Mouse (Mus musculus) midbrain, postnatal 0 days (tissue): ENCODE measurements around the gene Cmya5. TPM values are rescaled to one million over a fixed set of nuclear protein-coding genes. Genes with fewer than 3 reads are reported as not detected.
A peak's percentile ranks its signal among the peaks of the same experiment; 100 is the strongest.

ENCODE experiments used
- ATAC-seq: fragments of 200-750 bp; cut with Nextera tagmentation; 2 replicates; pipeline ENCODE4 v1.8.0; 2017; ENCODE audit warnings: moderate number of reproducible peaks, mild to moderate bottlenecking, moderate TSS enrichment, moderate library complexity; ENCODE audit not compliant: low FRiP score
- DNase-seq: peaks from one replicate; pipeline ENCODE4 v3.0.0-alpha.2; 2015; ENCODE audit warnings: low spot score
- H3K27ac ChIP-seq: fragments of 300-500 bp; sonication (generic); 2 replicates; pipeline ENCODE4 v1.5.1; 2014; ENCODE audit warnings: low read depth, mild to moderate bottlenecking, low read length, mixed read lengths
- H3K27me3 ChIP-seq: fragments of 300-500 bp; sonication (generic); 2 replicates; pipeline ENCODE4 v1.6.1; 2014; ENCODE audit warnings: low read length, control low read depth, mixed read lengths; ENCODE audit not compliant: insufficient read depth
- H3K36me3 ChIP-seq: fragments of 300-500 bp; sonication (generic); 2 replicates; pipeline ENCODE4 v1.6.1; 2014; ENCODE audit warnings: low read length, control low read depth, mixed read lengths; ENCODE audit not compliant: insufficient read depth
- H3K4me1 ChIP-seq: fragments of 300-500 bp; sonication (generic); 2 replicates; pipeline ENCODE4 v1.6.1; 2014; ENCODE audit warnings: mild to moderate bottlenecking, control low read depth, antibody characterized with exemption, low read length, mixed read lengths; ENCODE audit not compliant: insufficient read depth
- H3K4me2 ChIP-seq: fragments of 300-500 bp; sonication (generic); 2 replicates; pipeline ENCODE4 v1.6.1; 2014; ENCODE audit warnings: low read depth, mild to moderate bottlenecking, low read length, mixed read lengths; ENCODE audit not compliant: poor library complexity, severe bottlenecking
- H3K4me3 ChIP-seq: fragments of 300-500 bp; sonication (generic); 2 replicates; pipeline ENCODE4 v1.5.1; 2014; ENCODE audit warnings: low read depth, mild to moderate bottlenecking, low read length, moderate library complexity
- H3K9ac ChIP-seq: fragments of 300-500 bp; sonication (generic); replicated peaks from 2 replicates; pipeline ENCODE4 v1.6.1; 2014; ENCODE audit warnings: mild to moderate bottlenecking, low read length, moderate library complexity, mixed read lengths; ENCODE audit not compliant: poor library complexity, severe bottlenecking
- H3K9me3 ChIP-seq: fragments of 300-500 bp; sonication (generic); 2 replicates; pipeline ENCODE4 v1.6.1; 2016; ENCODE audit warnings: low read length, control low read depth
- CTCF ChIP-seq: IDR thresholded peaks from 2 replicates; pipeline ENCODE4 v1.5.1; 2016; ENCODE audit warnings: antibody characterized with exemption, mild to moderate bottlenecking
- WGBS: fragments of 180-500 bp; shearing (Covaris S2); extraction: QIAGEN DNeasy Blood & Tissue Kit; methylation state at CpG from one replicate; pipeline ENCODE4 v1.1.7; 2014; 5-methylcytosine and 5-hydroxymethylcytosine counted together
- polyA plus RNA-seq: library from polyadenylated mRNA; unstranded; fragments of >200 nt; fragmentation: Nextera tagmentation; extraction: Ambion mirVana; gene quantifications from 2 replicates; pipeline ENCODE4 v1.2.1, GENCODE M21; 2015
- total RNA-seq: library from RNA; depleted of rRNA; stranded (reverse); fragments of >200 nt; gene quantifications from 2 replicates; pipeline ENCODE4 v1.2.3, GENCODE M21; 2014

The Cmya5 gene
- total and polyA plus RNA-seq, 2 experiments from 2014 or later, result 0.16 to 0.71 TPM

GRCm38 (mm10) chr13:93022158-93022557 lies 122.4 kb downstream of the Cmya5 start:
- no peak for TF ChIP-seq CTCF
- Histone ChIP-seq H3K4me2 (no peak overlapping the region), H3K9me3 (no peaks in the 10 kb centered on the region), H3K27me3 (no peaks in the 10 kb centered on the region), H3K9ac (no peak overlapping the region), H3K4me1 (no peaks in the 10 kb centered on the region), H3K36me3 (no peaks in the 10 kb centered on the region), H3K4me3 (no peak overlapping the region), H3K27ac (no peak overlapping the region)
- DNase-seq, result no peak
- ATAC-seq, result no peak
- 65% methylated on average over 1 of the region's 1 CpGs for WGBS

- Histone ChIP-seq H3K27ac (peak overlapping the region; percentile 38; the same call in 1 of the 2 replicates), H3K36me3 (no peaks in the 10 kb centered on the region), H3K4me2 (no peak overlapping the region), H3K9me3 (no peaks in the 10 kb centered on the region), H3K9ac (no peak overlapping the region), H3K4me1 (no peaks in the 10 kb centered on the region), H3K4me3 (no peak overlapping the region), H3K27me3 (no peaks in the 10 kb centered on the region)
- WGBS, result 72% methylated on average over 8 of the region's 8 CpGs
- ATAC-seq (no peak), DNase-seq (no peak)
- TF ChIP-seq CTCF, result no peak
Measured at GRCm38 (mm10) chr13:93012952-93013351, 131.6 kb downstream of the Cmya5 start.

- Histone ChIP-seq H3K4me1 (no peaks in the 10 kb centered on the region), H3K36me3 (no peaks in the 10 kb centered on the region), H3K27ac (no peak overlapping the region), H3K9ac (no peak overlapping the region), H3K27me3 (no peaks in the 10 kb centered on the region), H3K9me3 (no peaks in the 10 kb centered on the region), H3K4me2 (no peak overlapping the region), H3K4me3 (no peak overlapping the region)
- TF ChIP-seq CTCF, result no peak
- DNase-seq, result no peak
- WGBS, result 90% methylated on average over 4 of the region's 4 CpGs
- ATAC-seq, result no peak
Measured at GRCm38 (mm10) chr13:93011315-93011714, 133.2 kb downstream of the Cmya5 start.

DNA sequence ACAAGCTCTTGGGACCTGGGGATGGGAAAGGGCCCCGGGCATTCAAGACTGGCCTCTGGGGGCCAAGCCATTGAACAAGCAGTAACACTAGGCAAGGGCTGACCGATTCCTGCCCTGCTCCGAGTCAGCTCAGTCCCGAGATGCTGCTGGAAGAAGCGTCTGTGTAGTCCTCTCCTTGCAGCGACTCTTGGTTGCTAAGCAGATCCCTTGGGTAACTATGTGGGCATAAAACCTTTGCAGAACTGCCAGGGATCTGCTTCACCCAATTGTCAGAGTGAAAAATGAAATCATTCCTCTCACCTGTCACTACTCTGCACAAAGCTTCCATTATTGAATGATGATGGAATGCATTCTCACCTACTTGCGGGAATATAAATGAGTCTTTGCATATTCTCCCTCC lies 134.0 kb downstream of the Cmya5 start:
- no peaks in the 10 kb centered on the region for H3K27me3 ChIP-seq
- H3K36me3 ChIP-seq, result no peaks in the 10 kb centered on the region
- WGBS, result 73% methylated on average over 7 of the region's 7 CpGs
- H3K4me3 ChIP-seq, result no peak overlapping the region
- no peak overlapping the region for H3K4me2 ChIP-seq
- no peaks in the 10 kb centered on the region for H3K9me3 ChIP-seq
- H3K4me1 ChIP-seq, result no peaks in the 10 kb centered on the region
- no peak overlapping the region for H3K9ac ChIP-seq
- ATAC-seq (no peak), DNase-seq (peak; percentile 6)
- TF ChIP-seq CTCF, result no peak
- H3K27ac ChIP-seq, result peak overlapping the region; percentile 7; the same call in 1 of the 2 replicates

GRCm38 (mm10) chr13:93007078-93007477 lies 137.4 kb downstream of the Cmya5 start:
- Histone ChIP-seq H3K36me3 (no peaks in the 10 kb centered on the region), H3K9ac (no peak overlapping the region), H3K27me3 (no peaks in the 10 kb centered on the region), H3K4me2 (no peak overlapping the region), H3K9me3 (no peaks in the 10 kb centered on the region), H3K27ac (no peak overlapping the region), H3K4me3 (no peak overlapping the region), H3K4me1 (no peaks in the 10 kb centered on the region)
- no peak for TF ChIP-seq CTCF
- ATAC-seq (no peak), DNase-seq (no peak)
- 78% methylated on average over 4 of the region's 4 CpGs for WGBS

GRCm38 (mm10) chr13:93006347-93006746 lies 138.2 kb downstream of the Cmya5 start:
- Histone ChIP-seq H3K27ac (no peak overlapping the region), H3K36me3 (no peaks in the 10 kb centered on the region), H3K4me3 (no peak overlapping the region), H3K4me1 (no peaks in the 10 kb centered on the region), H3K9me3 (no peaks in the 10 kb centered on the region), H3K27me3 (no peaks in the 10 kb centered on the region), H3K4me2 (no peak overlapping the region), H3K9ac (no peak overlapping the region)
- DNase-seq (no peak), ATAC-seq (no peak)
- WGBS, result 91% methylated on average over 4 of the region's 4 CpGs
- no peak for TF ChIP-seq CTCF
